Mouse (Mus musculus) thymus, adult 2 months (tissue): ENCODE measurements around the gene Pmpca.

Source experiments
- CTCF ChIP-seq: fragments of 200-500 bp; IDR thresholded peaks from 2 replicates; pipeline ENCODE4 v1.5.1; 2012; ENCODE audit warnings: mild to moderate bottlenecking, control low read depth, low read length, moderate library complexity, borderline replicate concordance; ENCODE audit not compliant: control insufficient read depth, poor library complexity, insufficient read depth; ENCODE audit errors: extremely low read depth
- POLR2A ChIP-seq: fragments of 200-500 bp; IDR thresholded peaks from 2 replicates; pipeline ENCODE4 v1.6.1; 2012; ENCODE audit warnings: mild to moderate bottlenecking, low read length, control low read depth, moderate library complexity; ENCODE audit not compliant: control insufficient read depth, poor library complexity, insufficient read depth; ENCODE audit errors: extremely low read depth

DNA sequence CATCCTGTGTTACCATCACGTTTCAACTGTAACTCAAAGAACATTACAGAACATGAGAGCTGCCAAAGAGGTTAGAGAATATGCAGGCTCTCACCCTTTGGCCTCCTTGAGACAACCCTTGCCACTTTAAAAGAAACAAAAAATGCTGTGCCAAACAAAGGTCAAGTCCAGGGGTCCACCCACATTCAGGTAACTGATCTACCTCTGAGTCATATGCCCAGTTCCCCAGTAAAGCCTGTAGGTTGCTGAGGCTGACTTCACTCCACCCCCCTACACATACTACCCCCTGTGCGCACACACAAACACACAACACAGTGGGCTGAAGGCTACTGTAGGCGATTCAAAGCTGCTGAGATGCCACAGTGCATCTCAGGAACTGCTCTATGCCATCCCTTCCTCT is 1.4 kb upstream of the Pmpca start:
- TF ChIP-seq CTCF (no peak), POLR2A (no peak)
